Mouse (Mus musculus) forebrain, embryonic 11.5 days (tissue): Measurements from ENCODE around the gene Hemk1. TPM values are rescaled to one million over a fixed set of nuclear protein-coding genes. Genes with fewer than 3 reads are reported as not detected.
A peak's percentile ranks its signal among the peaks of the same experiment; 100 is the strongest.

Experiments
- ATAC-seq: fragments of 200-750 bp; cut with Nextera tagmentation; replicated peaks from 2 replicates; pipeline ENCODE4 v1.8.0; 2017; ENCODE audit warnings: moderate TSS enrichment; ENCODE audit not compliant: low FRiP score
- DNase-seq: peaks from one replicate; pipeline ENCODE4 v3.0.0-alpha.2; 2017; ENCODE audit warnings: low spot score
- H3K27ac ChIP-seq: fragments of 300-500 bp; sonication (generic); 2 replicates; pipeline ENCODE4 v1.5.1; 2014; ENCODE audit warnings: low read depth, low read length
- H3K27me3 ChIP-seq: fragments of 300-500 bp; sonication (generic); 2 replicates; pipeline ENCODE4 v1.6.1; 2014; ENCODE audit warnings: mild to moderate bottlenecking, low read length, mixed read lengths; ENCODE audit not compliant: control insufficient read depth, insufficient read depth
- H3K36me3 ChIP-seq: fragments of 300-500 bp; sonication (generic); 2 replicates; pipeline ENCODE4 v1.6.1; 2014; ENCODE audit warnings: mild to moderate bottlenecking, low read length, moderate library complexity, mixed read lengths; ENCODE audit not compliant: control insufficient read depth, insufficient read depth
- H3K4me1 ChIP-seq: fragments of 300-500 bp; sonication (generic); replicated peaks from 2 replicates; pipeline ENCODE4 v1.6.1; 2014; ENCODE audit warnings: low read length, mixed read lengths; ENCODE audit not compliant: control insufficient read depth, insufficient read depth
- H3K4me2 ChIP-seq: fragments of 300-500 bp; sonication (generic); 2 replicates; pipeline ENCODE4 v1.6.1; 2014; ENCODE audit warnings: low read depth, mild to moderate bottlenecking, low read length, moderate library complexity, mixed read lengths; ENCODE audit not compliant: severe bottlenecking
- H3K4me3 ChIP-seq: fragments of 300-500 bp; sonication (generic); 2 replicates; pipeline ENCODE4 v1.5.1; 2014; ENCODE audit warnings: low read depth, low read length
- H3K9ac ChIP-seq: fragments of 300-500 bp; sonication (generic); 2 replicates; pipeline ENCODE4 v1.6.1; 2014; ENCODE audit warnings: low read length
- H3K9me3 ChIP-seq: fragments of 300-500 bp; sonication (generic); 2 replicates; pipeline ENCODE4 v1.6.1; 2016; ENCODE audit warnings: low read length, mixed read lengths; ENCODE audit not compliant: control insufficient read depth
- WGBS: fragments of 180-500 bp; shearing (Covaris S2); extraction: QIAGEN DNeasy Blood & Tissue Kit; methylation state at CpG from one replicate; pipeline ENCODE4 v1.1.7; 2014; 5-methylcytosine and 5-hydroxymethylcytosine counted together
- polyA plus RNA-seq: library from polyadenylated mRNA; unstranded; fragments of >200 nt; fragmentation: Nextera tagmentation; extraction: Ambion mirVana; gene quantifications from 2 replicates; pipeline ENCODE4 v1.2.1, GENCODE M21; 2014

Gene Hemk1
- polyA plus RNA-seq, 1 experiment from 2014 or later = 11.2 TPM

DNA sequence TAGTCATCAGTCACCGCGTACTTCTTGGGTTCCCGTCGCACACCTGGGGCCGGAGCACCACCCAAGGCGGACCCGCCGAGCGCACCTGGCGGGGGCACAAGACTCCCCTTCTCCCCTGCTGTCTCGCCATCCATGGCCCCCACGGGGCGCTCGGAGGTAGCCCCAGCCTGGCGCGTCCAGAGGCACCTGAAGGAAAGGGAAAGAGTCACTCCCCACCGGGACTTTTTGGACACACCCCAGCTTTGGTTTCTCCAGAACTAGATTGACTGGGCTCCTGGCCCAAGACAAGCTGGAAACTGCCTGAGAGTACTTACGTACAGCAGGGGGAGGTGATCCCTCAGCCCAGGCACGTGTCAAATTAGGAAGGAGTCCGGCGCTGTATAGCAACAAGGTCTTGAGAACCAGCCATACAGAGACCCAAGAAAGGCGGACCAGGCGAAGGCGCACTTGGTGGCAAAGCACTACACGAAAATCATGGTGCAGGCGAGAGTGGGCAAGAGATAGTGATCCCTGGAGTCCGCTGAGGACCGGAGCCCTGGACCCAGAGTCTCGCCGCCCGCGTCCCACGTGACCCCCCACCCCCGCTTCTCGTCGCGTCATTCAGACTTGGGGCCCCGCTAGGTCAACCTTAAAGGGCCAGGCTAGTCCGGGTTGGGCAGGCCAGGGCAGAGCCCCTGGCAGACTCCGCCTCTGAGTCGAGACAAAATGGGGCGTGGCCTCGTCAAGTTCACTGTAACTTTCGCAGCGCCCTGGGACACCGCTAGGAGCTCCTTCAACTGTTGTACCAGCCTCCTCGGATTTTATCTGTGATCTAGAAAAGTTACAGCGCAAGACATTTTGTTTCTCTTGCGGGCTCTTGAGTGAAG is 48.7 kb downstream of the Hemk1 start, which contains the start of gene Mapkapk3:
Gene Mapkapk3 (minus strand): TSS at position 667 of the 866 bp plus-strand sequence.
- no peaks in the 10 kb centered on the region for H3K36me3 ChIP-seq
- H3K4me2 ChIP-seq = peak within 1 kb of the TSS; percentile 81
- peaks cover 5% of the 10 kb centered on the region; the same call in 1 of the 2 replicates for H3K27me3 ChIP-seq
- peak; percentile 89 for DNase-seq
- no peaks in the 10 kb centered on the region for H3K9me3 ChIP-seq
- peak within 1 kb of the TSS; percentile 47 for H3K9ac ChIP-seq
- peak within 1 kb of the TSS; percentile 42 for H3K4me3 ChIP-seq
- no peak within 1 kb of the TSS for H3K27ac ChIP-seq
- peaks cover 7% of the 10 kb centered on the region; the same call in 1 of the 2 replicates for H3K4me1 ChIP-seq
- ATAC-seq = peak; percentile 81
- WGBS = 2% methylated on average over 46 of the region's 49 CpGs

DNA sequence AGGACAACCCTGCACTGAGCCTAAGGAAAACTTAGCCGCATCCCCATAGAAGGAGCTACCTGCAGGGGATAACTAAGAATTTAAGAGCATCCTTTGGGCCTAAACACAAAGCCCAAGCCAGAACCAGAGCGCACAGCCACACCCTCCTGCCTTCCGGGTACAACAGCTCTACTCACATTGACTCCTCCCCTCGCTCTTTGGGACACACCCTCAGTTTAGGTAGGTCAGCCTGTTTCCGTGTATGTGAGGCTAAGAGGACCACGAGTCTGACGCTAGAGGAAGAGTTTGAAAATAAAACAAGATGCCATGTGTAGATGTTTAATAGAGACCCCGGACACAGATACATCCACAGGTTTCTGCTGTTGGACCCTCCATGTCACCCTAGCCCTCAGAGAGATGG is 49.4 kb downstream of the Hemk1 start:
- Histone ChIP-seq H3K4me3 (peak overlapping the region; percentile 42), H3K27ac (no peak overlapping the region), H3K4me1 (peaks cover 7% of the 10 kb centered on the region; the same call in 1 of the 2 replicates), H3K4me2 (peak overlapping the region; percentile 81), H3K27me3 (peaks cover 5% of the 10 kb centered on the region; the same call in 1 of the 2 replicates), H3K9me3 (no peaks in the 10 kb centered on the region), H3K9ac (no peak overlapping the region; the same call in 1 of the 2 replicates), H3K36me3 (no peaks in the 10 kb centered on the region)
- DNase-seq (no peak), ATAC-seq (no peak)
- 25% methylated on average over 8 of the region's 8 CpGs for WGBS

DNA sequence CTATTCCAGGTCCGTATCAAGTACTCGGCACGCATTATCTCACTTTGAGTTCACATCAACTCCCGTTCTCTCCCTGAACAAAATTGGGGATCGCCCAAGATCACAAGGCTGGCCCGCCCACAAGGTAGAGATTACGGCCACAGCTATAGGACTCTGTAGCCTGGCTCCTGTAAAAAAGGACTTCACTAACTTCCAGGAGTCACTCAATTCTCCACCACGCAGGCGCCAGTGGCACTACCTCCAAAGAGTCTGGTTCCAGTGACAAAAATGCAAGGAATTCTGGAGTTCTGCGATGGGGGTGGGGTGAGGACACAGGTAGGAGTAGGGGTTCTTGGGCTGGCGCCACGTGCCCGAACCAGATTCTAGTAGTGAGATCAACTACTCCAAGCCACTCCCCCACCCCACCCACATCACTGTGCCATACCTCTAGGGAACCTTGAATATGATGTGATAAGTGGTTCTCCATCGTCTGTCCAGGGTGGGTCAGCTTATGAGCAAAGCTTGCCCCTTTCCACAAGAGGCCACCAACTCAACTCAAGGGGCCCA is 50.0 kb downstream of the Hemk1 start:
- Histone ChIP-seq H3K9ac (no peak overlapping the region), H3K4me3 (no peak overlapping the region), H3K9me3 (no peaks in the 10 kb centered on the region), H3K27me3 (peaks cover 5% of the 10 kb centered on the region; the same call in 1 of the 2 replicates), H3K4me2 (no peak overlapping the region), H3K4me1 (peaks cover 7% of the 10 kb centered on the region; the same call in 1 of the 2 replicates), H3K36me3 (no peaks in the 10 kb centered on the region), H3K27ac (no peak overlapping the region)
- WGBS = 94% methylated on average over 14 of the region's 14 CpGs
- DNase-seq (no peak), ATAC-seq (no peak)

DNA sequence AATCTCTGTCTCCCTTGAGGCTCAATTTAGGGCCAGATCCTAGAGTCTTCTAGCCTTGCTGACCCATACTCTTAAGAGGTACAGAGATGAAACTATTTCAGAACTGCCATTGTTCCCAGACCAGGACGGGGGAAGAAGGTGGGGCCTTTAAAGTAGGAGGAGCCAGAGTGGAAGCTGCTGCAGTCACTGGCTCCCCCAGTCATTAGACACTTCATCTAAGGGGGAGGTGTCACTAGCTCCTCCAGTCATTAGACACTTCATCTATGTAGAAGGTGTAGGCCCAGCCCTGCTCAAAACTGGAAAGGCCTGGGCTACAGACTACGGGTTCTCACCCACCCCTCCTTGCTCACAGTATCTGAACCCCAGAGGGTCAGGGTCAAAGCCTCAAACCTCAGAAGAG is 50.9 kb downstream of the Hemk1 start:
- 76% methylated on average over 2 of the region's 2 CpGs for WGBS
- peaks cover 5% of the 10 kb centered on the region; the same call in 1 of the 2 replicates for H3K27me3 ChIP-seq
- no peaks in the 10 kb centered on the region for H3K9me3 ChIP-seq
- no peak overlapping the region for H3K4me3 ChIP-seq
- H3K4me2 ChIP-seq = no peak overlapping the region
- no peak overlapping the region for H3K9ac ChIP-seq
- ATAC-seq (no peak), DNase-seq (no peak)
- H3K4me1 ChIP-seq = peaks cover 7% of the 10 kb centered on the region; the same call in 1 of the 2 replicates
- H3K27ac ChIP-seq = no peak overlapping the region
- H3K36me3 ChIP-seq = no peaks in the 10 kb centered on the region

DNA sequence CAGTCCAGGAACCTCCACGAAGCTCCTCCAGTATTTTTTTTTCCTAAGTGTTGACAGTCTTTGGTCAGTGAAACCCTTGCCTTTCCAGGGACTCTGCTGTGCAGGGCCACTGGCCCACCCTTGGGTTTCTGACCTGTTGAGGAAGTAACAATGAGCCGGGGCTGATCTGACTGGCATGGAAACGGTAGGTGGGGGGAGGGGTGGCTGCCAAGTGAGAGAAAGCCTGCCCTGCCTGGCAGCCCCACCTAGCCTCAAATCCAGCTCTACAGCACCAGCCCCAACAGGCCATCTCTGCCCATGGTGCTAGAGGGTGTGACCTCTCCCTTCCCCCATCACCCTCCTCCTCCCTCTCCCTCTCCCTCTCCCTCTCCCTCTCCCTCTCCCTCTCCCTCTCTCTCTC is 53.1 kb downstream of the Hemk1 start:
- H3K27me3 ChIP-seq = peaks cover 5% of the 10 kb centered on the region; the same call in 1 of the 2 replicates
- DNase-seq (no peak), ATAC-seq (no peak)
- H3K36me3 ChIP-seq = no peaks in the 10 kb centered on the region
- 10% methylated on average over 3 of the region's 3 CpGs for WGBS
- H3K27ac ChIP-seq = no peak overlapping the region
- no peak overlapping the region for H3K4me2 ChIP-seq
- no peaks in the 10 kb centered on the region for H3K9me3 ChIP-seq
- no peak overlapping the region for H3K4me3 ChIP-seq
- H3K4me1 ChIP-seq = peaks cover 10% of the 10 kb centered on the region; the same call in 1 of the 2 replicates
- H3K9ac ChIP-seq = no peak overlapping the region

DNA sequence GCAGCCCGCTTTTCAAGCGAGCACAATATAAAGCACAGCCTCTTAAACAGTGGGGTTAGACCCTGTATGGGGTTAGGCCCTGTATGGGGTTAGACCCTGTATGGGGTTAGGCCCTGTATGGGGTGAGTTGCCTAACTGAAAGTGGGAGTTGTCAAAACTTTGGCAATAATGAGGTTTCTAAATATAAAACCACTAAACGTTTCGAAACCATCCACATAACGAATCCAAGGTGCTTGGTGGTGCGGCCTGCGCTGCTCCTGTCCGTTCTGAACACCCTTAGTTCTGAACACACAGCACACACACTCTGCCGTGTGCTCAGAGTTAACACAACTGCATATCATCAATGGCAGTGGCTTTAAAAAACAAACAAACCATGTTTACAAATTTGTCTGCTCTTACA is 55.2 kb downstream of the Hemk1 start:
- H3K27ac ChIP-seq = no peak overlapping the region
- no peaks in the 10 kb centered on the region for H3K9me3 ChIP-seq
- no peaks in the 10 kb centered on the region for H3K27me3 ChIP-seq
- H3K9ac ChIP-seq = no peak overlapping the region
- H3K36me3 ChIP-seq = no peaks in the 10 kb centered on the region
- 90% methylated on average over 9 of the region's 9 CpGs for WGBS
- H3K4me1 ChIP-seq = peaks cover 6% of the 10 kb centered on the region; the same call in 1 of the 2 replicates
- H3K4me2 ChIP-seq = no peak overlapping the region
- H3K4me3 ChIP-seq = no peak overlapping the region
- ATAC-seq = no peak
- DNase-seq = no peak

DNA sequence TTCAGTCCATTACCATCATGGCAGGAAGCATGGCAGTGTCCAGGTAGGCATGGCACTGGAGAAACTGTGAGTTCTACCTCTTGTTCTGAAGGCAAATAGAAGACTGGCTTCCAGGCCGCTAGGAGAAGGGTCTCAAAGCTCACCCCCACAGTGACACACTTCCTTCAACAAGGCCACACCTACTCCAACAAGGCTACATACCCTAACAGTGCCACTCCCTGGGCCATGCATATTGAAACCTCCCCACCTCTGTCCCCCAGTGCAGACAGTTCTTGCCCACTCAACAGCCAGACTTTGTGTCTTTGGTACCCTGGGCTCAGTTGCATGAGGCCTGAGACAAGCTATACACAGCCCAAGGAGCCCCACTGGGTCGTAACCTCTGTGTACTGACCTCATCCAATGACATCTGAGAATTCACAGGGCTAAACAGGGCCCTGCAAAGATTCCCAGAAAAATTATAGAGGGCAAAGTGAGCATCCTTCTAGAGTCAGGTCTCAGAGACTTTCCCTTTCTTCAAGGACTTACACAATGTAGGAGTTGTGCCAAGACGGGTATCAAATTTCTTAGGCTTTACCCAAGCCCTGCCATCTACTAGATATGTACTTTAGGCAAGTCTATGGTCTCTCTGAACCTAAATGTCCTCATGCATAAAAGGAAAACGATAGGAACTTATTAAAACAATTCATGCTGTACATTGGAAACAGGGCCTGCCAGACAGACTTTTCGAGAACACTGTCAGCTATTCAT is 56.7 kb downstream of the Hemk1 start:
- H3K27me3 ChIP-seq = no peaks in the 10 kb centered on the region
- no peaks in the 10 kb centered on the region for H3K9me3 ChIP-seq
- WGBS = 88% methylated on average over 5 of the region's 5 CpGs
- ATAC-seq (no peak), DNase-seq (no peak)
- no peaks in the 10 kb centered on the region for H3K36me3 ChIP-seq
- H3K27ac ChIP-seq = no peak overlapping the region
- H3K4me3 ChIP-seq = no peak overlapping the region
- H3K4me2 ChIP-seq = no peak overlapping the region
- no peak overlapping the region for H3K9ac ChIP-seq
- H3K4me1 ChIP-seq = peaks cover 6% of the 10 kb centered on the region; the same call in 1 of the 2 replicates

DNA sequence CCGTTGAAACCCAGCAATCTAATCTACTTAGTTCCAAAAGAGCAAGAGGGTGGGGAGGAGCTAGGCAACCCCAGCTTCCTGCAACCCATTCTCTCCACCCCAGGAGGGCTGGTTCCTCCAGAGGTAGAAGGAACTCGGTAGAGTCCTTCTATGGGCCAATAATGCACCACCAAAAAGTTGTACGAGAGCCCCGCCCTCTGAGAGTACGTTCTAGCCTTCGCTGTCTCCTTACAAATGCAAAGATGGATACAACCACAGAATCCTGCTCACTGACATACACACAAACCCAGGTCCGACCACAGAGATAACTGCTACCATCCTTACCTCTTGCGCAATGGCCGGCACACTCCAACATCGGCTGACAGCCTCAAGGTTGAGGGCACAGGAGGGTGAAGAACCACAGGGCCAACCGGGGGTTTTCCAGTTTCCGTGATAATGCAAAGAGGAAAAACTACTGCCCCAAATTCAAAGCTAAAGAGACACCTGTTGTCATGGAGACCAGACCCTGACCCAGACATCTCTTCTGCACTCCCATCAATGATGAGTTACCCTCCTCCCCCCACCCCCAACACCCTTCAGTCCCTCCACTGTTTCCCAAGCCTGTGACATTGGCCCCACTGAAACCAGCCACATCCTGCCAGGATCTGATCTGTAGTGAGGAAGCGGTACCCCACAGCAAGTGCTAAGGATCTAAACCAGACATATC is 57.7 kb downstream of the Hemk1 start:
- WGBS = 48% methylated on average over 13 of the region's 13 CpGs
- H3K36me3 ChIP-seq = no peaks in the 10 kb centered on the region
- no peak for ATAC-seq
- no peaks in the 10 kb centered on the region for H3K9me3 ChIP-seq
- no peak overlapping the region for H3K4me3 ChIP-seq
- no peaks in the 10 kb centered on the region for H3K27me3 ChIP-seq
- H3K4me1 ChIP-seq = peaks cover 6% of the 10 kb centered on the region; the same call in 1 of the 2 replicates
- DNase-seq = no peak
- no peak overlapping the region for H3K9ac ChIP-seq
- no peak overlapping the region for H3K4me2 ChIP-seq
- no peak overlapping the region for H3K27ac ChIP-seq
